Mouse (Mus musculus) megakaryocyte, embryonic 14.5 days (primary cell): Measurements from ENCODE around the gene Cacnb3. TPM values are rescaled to one million over a fixed set of nuclear protein-coding genes. Genes with fewer than 3 reads are reported as not detected.
A peak's percentile ranks its signal among the peaks of the same experiment; 100 is the strongest.

Source experiments
- H3K27me3 ChIP-seq: replicated peaks from 2 replicates; pipeline ENCODE3; 2012; ENCODE audit warnings: inconsistent platforms
- H3K36me3 ChIP-seq: replicated peaks from 2 replicates; pipeline ENCODE3; 2012; ENCODE audit warnings: low read length, inconsistent platforms, mixed read lengths
- H3K4me1 ChIP-seq: 2 replicates; pipeline ENCODE4 v1.6.1; 2012; ENCODE audit warnings: inconsistent platforms
- H3K4me3 ChIP-seq: replicated peaks from 2 replicates; pipeline ENCODE3; 2012; ENCODE audit warnings: moderate library complexity, mild to moderate bottlenecking, inconsistent platforms
- H3K9me3 ChIP-seq: 2 replicates; pipeline ENCODE4 v1.6.1; 2012; ENCODE audit warnings: inconsistent platforms
- FLI1 ChIP-seq: IDR thresholded peaks from 2 replicates; pipeline ENCODE4 v1.6.1; 2012; ENCODE audit warnings: low read length, inconsistent platforms, mixed read lengths
- GATA1 ChIP-seq: IDR thresholded peaks from 3 replicates; pipeline ENCODE4 v1.6.1; 2012; ENCODE audit warnings: mixed read lengths, low read length, inconsistent platforms, borderline replicate concordance
- polyA plus RNA-seq: library from polyadenylated mRNA; stranded (reverse); fragments of >175 nt; gene quantifications from 2 replicates; pipeline ENCODE4 v1.2.3, GENCODE M21; 2012; ENCODE audit warnings: low replicate concordance; ENCODE audit not compliant: insufficient read depth

The Cacnb3 gene
- polyA plus RNA-seq, 1 experiment: 0.46 TPM

GRCm38 (mm10) chr15:98634541-98635081 is 4.0 kb downstream of the Cacnb3 start:
- TF ChIP-seq FLI1: no peak
- TF ChIP-seq GATA1: no peak
- H3K4me3 ChIP-seq: peak overlapping the region; percentile 92
- peaks cover 95% of the 10 kb centered on the region for H3K27me3 ChIP-seq
- peaks cover 63% of the 10 kb centered on the region for H3K4me1 ChIP-seq
- no peaks in the 10 kb centered on the region for H3K36me3 ChIP-seq
- no peaks in the 10 kb centered on the region for H3K9me3 ChIP-seq

- H3K4me3 ChIP-seq: peak overlapping the region; percentile 92
- peaks cover 60% of the 10 kb centered on the region for H3K4me1 ChIP-seq
- no peaks in the 10 kb centered on the region for H3K9me3 ChIP-seq
- peaks cover 96% of the 10 kb centered on the region for H3K27me3 ChIP-seq
- TF ChIP-seq FLI1 (no peak), GATA1 (no peak)
- H3K36me3 ChIP-seq: no peaks in the 10 kb centered on the region
These were observed 4.7 kb downstream of the Cacnb3 start for GRCm38 (mm10) chr15:98635291-98635841.

GRCm38 (mm10) chr15:98636517-98636916 is 5.9 kb downstream of the Cacnb3 start:
- Histone ChIP-seq H3K36me3 (no peaks in the 10 kb centered on the region), H3K4me3 (no peak overlapping the region), H3K27me3 (peaks cover 96% of the 10 kb centered on the region), H3K4me1 (peaks cover 48% of the 10 kb centered on the region), H3K9me3 (no peaks in the 10 kb centered on the region)
- TF ChIP-seq GATA1 (no peak), FLI1 (no peak)

DNA sequence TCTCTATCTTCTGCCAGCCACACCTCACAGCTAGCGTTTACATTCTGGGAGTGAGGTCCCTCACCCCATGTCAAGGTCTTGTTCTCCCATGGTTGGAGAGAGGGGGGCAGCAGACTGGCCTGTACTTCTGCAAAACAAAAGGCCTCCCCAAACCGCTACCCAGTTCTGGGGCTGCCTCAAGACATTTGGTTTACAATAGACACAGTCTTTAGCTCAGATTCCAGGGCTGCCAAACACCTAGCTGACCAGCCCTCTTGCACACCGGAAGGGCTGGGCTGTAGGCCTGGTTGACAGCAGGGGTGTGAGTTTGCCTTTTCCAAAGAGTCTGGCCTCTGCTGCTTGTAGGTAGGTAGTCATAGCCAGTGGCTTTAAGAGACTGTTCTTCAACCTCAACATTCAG is 6.5 kb downstream of the Cacnb3 start:
- TF ChIP-seq GATA1 (no peak), FLI1 (no peak)
- Histone ChIP-seq H3K4me1 (peaks cover 42% of the 10 kb centered on the region), H3K4me3 (no peak overlapping the region), H3K9me3 (no peaks in the 10 kb centered on the region), H3K36me3 (no peaks in the 10 kb centered on the region), H3K27me3 (peaks cover 96% of the 10 kb centered on the region)

DNA sequence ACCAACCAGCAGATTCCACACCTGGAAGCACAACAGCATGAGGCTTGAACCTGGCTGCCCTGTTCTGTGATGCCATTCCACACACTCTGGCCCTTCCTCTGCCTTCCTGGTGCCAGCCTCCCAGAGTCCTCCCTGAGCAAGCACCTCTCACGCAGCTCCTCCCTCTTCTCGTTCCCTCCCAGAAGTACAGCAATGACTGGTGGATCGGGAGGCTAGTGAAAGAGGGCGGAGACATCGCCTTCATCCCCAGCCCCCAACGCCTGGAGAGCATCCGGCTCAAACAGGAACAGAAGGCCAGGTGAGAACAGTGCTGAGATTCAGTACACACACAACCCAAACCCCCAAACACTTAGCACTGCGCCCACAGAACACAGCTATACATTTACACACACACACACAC is 9.5 kb downstream of the Cacnb3 start:
- H3K27me3 ChIP-seq: peaks cover 74% of the 10 kb centered on the region
- no peaks in the 10 kb centered on the region for H3K9me3 ChIP-seq
- H3K36me3 ChIP-seq: peaks cover 23% of the 10 kb centered on the region
- no peak overlapping the region for H3K4me3 ChIP-seq
- TF ChIP-seq GATA1 (no peak), FLI1 (no peak)
- H3K4me1 ChIP-seq: peaks cover 21% of the 10 kb centered on the region

DNA sequence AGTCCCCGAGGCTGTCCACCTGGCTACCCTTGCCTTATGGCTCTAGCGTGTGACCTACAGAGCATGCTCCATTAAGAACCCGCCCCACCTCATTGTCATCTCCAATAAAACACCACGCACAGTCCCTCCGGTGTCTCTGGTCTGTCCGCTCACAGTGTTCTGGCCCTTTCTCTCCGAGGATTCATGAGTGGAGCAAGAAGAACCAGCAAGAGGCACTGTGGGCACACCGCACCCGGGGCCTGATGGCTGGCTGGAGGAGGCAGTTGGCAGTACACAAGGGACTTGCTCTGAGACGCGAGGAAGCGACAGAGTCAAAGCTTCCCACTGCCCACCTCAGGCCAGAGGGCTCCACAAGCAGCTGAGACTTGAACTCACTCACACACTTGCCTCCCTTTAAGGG is 13.8 kb downstream of the Cacnb3 start:
- Histone ChIP-seq H3K4me1 (peaks cover 12% of the 10 kb centered on the region), H3K27me3 (peaks cover 36% of the 10 kb centered on the region), H3K36me3 (peaks cover 65% of the 10 kb centered on the region), H3K9me3 (no peaks in the 10 kb centered on the region), H3K4me3 (no peak overlapping the region)
- TF ChIP-seq GATA1 (no peak), FLI1 (no peak)

GRCm38 (mm10) chr15:98645057-98646026 is 14.7 kb downstream of the Cacnb3 start:
- Histone ChIP-seq H3K4me1 (peaks cover 8% of the 10 kb centered on the region), H3K4me3 (no peak overlapping the region), H3K27me3 (peaks cover 27% of the 10 kb centered on the region), H3K9me3 (no peaks in the 10 kb centered on the region), H3K36me3 (peaks cover 75% of the 10 kb centered on the region)
- no peak for TF ChIP-seq FLI1
- no peak for TF ChIP-seq GATA1

- Histone ChIP-seq H3K9me3 (no peaks in the 10 kb centered on the region), H3K4me3 (no peak overlapping the region), H3K36me3 (peaks cover 89% of the 10 kb centered on the region), H3K4me1 (peaks cover 8% of the 10 kb centered on the region), H3K27me3 (peaks cover 13% of the 10 kb centered on the region)
- TF ChIP-seq FLI1: no peak
- no peak for TF ChIP-seq GATA1
These were observed 16.1 kb downstream of the Cacnb3 start for GRCm38 (mm10) chr15:98646737-98647136.

DNA sequence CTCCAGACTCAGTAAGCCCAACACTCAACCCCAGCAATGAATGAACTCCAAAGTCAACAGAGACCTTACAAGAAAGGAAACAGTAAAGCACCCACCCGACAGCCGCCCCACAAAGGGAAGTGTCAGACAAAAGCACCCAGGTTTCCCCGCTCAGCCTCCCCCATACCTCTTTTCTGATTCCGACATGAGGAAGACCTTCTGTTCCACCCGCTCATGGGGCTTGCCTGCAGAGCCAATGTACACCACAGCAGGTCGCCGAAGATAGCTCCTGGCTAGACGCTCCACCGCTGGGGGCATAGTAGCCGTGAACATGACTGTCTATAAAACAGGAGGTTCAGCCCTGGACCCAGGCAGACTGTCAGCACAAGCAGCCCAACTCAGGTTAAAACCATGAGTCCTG is 16.7 kb downstream of the Cacnb3 start:
- Histone ChIP-seq H3K4me3 (no peak overlapping the region), H3K9me3 (no peaks in the 10 kb centered on the region), H3K36me3 (peaks cover 93% of the 10 kb centered on the region), H3K4me1 (peaks cover 8% of the 10 kb centered on the region), H3K27me3 (peaks cover 7% of the 10 kb centered on the region)
- TF ChIP-seq FLI1: no peak
- no peak for TF ChIP-seq GATA1

- Histone ChIP-seq H3K9me3 (no peaks in the 10 kb centered on the region), H3K4me3 (no peak overlapping the region), H3K36me3 (peaks cover 99% of the 10 kb centered on the region), H3K4me1 (peaks cover 8% of the 10 kb centered on the region), H3K27me3 (peaks cover 4% of the 10 kb centered on the region)
- TF ChIP-seq GATA1: no peak
- no peak for TF ChIP-seq FLI1
These were observed 17.4 kb downstream of the Cacnb3 start for GRCm38 (mm10) chr15:98648071-98648470.
